Mouse (Mus musculus) urinary bladder, postnatal 4 days (tissue): ENCODE results near the gene Mafg.
"Not testable (repeated sequence)": the region's sequence is repeated elsewhere in the genome, so short reads cannot be mapped to it uniquely, and the experiment has no call there.

ENCODE experiments used
- DNase-seq, 2 experiments: peaks; one replicate each; pipeline ENCODE4 v3.0.0; 2021 to 2022; ENCODE audit warnings: low spot score in 2 of 2

The Mafg gene

DNA sequence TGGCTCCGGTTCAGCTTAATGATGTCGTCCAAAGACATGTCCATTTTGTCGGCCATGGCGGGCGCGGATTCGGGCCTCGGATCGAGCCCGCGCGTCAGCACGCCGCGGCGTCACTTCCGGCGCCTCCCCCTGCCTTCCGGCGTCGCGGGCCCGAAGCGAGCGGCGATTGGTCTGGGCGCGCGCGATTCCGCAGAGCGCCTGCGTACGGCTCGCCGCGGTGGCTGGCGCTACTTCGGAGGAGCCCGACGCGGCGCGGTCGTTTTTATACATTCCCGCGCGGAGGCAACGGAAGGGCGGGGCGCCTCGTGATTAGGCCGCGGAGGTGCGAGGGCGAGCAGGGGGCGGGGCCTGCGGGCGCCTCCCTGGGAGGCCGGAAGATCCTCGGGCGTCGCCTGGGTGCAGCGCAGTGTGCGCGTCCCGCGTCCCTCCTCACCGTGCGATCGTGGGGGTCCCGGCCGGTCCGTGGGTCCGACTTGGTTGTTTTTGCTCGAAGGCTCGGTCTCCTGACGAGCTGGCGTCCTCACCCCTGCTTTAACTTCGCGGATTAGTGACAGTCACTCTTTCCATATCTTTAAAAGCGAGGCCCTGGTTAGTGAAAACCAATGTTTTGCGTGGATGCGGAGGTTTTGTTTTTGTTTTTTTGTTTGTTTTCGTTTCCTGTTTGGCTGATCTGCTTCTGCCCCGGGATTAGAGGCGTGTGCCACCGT is 35.0 kb downstream of the Mafg start, which contains the start of the genes Alyref and Anapc11:
Alyref (minus strand) TSS at position 83 of the 707 bp plus-strand sequence.
Anapc11 (plus strand) TSS at position 139 of the 707 bp plus-strand sequence.
- DNase-seq, result peak; percentile 92 to 95

DNA sequence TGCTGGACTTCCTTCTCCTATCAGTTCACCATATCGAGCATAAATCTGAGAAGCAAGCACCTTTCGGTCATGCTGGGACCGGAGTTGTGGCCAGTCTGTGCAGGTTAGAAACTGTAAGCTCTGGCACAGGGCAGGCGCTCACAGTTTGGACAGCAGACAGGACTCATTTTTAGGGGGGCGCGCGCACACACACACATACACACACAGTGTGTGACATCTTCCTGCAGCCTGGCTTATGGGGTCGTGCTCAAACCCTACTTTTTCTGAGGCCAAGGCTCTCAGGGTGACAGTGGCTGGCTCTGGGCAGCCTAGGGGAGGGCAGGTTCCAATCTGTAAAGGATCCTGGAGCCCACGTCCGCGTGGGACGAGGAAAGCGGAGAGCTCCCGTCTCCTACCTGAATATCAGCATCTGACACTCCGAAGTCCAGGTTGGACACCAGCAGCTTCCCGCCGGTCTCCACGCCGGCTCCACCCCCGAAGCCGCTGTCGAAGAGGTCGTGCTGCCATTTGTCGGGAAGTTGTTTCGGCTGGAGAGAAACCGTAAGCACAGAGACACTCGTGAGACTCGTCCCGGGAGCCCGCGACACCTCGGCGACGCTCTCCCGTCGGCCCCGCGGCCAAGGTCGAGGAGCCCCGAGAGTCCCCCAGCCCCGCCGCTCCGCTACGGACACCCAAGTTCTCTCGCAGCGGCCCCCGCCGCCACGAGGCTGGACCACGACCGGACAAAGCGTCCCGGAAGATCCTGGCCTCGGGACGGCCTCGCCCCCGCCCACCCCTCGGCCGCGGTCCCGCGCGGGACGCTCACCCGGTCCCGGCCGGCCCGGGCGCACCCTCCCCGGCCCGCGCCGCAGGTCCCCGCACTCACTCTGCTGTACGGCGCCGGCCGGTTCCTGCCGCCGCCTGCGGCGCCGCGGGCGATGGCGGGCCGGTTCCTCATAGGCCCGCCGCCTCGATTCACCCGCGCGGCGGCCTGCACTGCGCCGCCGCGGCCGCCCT is 35.9 kb downstream of the Mafg start:
- no peak for DNase-seq

DNA sequence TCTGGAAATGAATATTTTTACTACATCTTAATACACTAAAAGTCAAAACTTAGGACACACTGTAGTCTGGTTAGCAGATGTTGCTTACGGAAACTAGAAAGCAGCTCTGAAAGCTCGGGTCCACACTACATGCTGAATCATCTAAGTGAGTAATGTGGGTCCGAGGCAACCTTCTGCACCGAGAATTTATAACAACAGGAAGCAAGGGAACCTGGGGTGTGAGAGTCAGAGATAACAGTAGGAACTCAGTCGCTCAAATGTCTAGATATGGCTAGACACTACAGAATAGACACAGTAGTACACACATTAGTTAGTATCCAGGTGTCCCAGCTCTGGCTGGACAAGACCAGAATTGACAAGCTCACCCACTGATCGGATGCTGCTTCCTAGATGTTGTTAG is 44.9 kb downstream of the Mafg start:
- no peak for DNase-seq

DNA sequence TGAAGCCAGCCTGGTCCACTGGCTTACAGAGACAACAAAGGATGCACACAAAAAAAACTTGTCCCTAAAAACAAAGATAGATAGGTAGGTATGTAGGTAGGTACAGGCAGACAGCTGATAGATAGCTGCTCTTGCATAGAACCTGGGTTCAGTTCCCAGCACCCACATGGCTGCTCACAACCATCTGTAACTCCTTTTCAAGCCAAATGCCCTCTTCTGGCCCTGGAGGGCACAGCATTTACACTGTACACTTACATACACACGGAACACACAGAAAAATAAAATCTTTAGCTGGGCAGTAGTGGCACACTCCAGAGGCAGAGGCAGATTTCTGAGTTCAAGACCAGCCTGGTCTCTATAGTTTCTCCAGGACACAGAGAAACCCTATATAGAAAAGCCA is 49.5 kb downstream of the Mafg start:
- no peak for DNase-seq

DNA sequence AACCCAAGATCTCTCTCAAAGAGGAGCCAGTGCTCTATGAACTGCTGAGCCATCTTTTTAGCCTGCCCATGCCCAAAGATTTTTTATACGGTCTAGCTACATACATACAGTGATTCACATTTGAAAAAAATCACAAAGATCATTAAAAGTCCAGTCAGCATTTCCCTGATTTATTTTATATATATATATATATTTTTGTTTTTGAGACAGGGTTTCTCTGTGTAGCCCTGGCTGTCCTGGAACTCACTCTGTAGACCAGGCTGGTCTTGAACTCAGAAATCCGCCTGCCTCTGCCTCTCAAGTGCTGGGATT is 50.5 kb downstream of the Mafg start:
- DNase-seq, result not testable (repeated sequence)

DNA sequence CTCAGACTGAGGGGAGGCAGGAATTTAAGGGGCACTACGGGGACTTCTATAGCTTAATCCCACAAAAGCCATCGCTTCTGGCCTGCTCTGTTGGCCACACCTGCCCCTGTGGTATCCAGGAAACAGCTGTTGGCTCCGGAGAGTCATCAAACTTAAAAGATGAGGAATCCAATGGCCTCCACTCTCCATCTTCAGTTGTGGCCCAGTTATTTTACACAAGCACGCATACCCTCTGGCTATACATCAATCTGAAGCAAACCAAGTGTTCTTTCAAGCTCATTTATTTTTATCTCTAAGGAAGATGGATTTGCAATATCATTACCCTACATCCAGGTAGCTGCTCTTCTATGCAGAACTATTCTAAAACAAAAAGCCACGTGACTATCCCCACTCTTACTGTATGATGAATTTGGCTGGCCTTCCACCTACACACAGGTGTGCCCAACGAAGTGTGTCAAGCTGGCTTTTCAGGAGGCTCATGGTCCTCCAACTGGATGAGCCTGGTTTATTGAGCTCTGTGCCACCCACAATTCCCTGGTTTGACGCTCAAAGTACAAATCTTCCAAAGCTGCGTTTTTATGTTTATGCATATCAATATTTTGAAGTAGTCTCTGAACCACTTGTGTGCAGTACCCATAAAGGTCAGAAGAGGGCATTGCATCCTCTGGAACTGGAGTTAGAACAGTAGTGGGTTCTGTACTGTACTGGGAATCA is 51.0 kb downstream of the Mafg start:
- DNase-seq, result no peak

DNA sequence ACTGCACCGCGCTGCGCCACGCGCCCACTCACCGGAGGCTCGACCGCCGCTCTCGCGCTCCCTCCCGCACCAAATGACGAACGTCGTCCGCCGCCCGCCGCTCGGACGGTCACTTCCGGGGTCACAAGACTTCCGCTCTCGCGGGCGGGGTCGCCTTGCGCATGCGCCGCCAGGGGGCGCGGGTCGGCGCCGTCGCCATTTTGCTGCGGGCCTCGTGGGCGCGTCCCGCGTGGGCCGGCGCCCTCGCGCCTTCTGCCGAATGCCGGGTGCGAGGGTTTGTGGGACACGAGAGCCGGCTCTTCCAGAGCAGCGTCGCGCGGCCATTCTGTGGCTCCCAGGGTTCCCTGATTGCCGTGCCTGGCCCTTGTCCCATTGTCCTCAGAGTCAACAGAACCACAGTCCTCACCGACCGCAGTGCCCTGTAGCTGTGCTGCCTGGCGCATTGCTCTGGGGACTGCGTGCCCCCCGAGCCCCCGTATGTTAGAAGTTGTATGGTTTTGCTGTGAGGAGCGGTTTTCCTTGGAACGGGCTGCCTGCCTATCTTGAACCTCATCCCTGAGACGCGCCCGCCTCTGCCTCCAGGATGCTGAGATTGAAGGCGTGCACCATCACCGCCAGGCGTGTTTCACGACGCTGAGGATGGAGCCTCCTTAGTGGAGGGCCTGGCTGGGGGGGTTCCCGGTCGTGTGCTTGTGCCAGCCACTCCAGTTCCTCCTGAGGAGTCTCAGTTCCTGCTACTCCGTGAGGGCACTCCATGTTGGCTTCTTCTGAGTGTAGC is 51.7 kb downstream of the Mafg start, which contains the start of gene Arhgdia:
Arhgdia (minus strand) TSS at position 135 of the 778 bp plus-strand sequence.
- DNase-seq, result peak; percentile 86 to 91

DNA sequence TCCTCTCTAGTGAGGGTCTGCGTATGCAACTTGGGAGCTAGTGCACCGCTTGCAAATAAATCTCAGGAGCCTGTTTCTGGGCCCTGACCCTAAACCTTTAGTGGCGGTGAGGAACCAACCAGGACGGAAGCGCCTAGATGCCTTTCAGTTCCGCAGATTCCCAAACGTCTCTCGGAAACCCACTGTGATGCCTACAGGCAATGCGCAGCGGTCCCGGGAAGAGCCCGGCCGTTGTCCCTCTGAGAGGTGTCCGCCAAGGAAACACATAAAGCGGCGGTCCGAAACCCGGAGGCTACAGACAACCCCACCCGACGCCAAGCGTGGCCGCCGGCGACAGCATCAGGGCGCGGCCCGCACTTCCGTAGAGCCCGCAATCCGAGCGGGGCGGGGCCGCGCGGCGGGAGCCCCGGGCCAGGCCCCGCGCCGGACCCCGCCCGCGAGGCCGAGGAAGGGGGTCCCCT is 52.5 kb downstream of the Mafg start:
- peak in 1 of 2 experiments; percentile 43 for DNase-seq

DNA sequence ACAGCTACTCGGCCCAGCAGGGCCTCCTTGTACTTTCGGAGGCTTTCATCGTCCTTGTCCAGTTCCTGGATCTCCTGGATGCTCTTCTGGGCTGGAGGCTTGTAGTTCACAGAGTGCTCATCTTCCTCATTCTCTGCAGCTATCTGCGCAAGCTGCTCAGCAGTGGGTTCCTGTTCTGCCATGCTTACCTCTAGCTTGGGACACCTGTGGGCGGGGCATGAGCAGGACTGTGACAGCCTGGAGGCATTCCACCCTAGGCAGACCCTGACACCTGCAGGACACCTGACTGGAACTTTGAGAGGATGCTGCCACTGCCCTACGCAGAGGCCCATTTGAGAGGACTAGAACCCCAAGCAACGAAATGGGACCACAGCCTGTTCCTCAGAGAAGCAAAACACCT is 53.2 kb downstream of the Mafg start:
- no peak for DNase-seq

DNA sequence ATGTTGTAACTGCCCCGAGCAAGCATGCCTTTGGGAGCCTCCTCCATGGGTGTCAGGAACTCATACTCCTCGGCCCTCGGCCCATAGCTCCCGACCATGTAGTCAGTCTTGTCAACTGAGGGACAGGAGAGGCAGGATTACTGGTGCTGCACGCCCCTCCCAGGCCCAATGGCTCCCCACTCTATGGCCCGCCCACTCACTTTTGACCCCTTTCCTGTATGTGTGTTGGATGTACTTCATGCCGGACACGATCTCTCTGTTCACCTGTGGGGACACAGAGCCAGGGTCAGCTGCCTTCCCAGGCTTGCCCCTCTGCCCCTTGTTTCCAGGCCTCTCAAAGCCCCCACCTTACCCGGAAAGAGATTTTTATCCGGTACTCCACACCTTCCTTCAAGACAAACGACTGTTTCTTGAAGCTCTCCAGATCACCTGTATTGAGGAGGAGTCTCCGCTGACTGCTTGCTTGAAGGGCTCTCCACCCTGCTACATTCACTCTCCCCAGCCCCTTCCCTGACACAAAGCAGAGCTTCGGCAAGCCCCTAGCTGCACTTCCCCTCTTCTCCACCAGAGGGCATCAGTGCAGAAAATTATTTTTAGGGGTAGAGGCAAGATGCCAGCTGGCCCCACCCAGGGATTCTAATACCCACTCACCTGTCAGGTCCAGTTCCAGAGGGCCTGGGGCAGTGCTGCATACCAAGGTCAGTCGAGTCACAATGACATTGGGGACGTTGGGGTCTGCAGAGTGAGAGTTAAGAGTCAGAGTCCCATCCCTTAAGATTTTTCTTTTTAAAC is 53.9 kb downstream of the Mafg start:
- DNase-seq, result peak; percentile 52 to 79

DNA sequence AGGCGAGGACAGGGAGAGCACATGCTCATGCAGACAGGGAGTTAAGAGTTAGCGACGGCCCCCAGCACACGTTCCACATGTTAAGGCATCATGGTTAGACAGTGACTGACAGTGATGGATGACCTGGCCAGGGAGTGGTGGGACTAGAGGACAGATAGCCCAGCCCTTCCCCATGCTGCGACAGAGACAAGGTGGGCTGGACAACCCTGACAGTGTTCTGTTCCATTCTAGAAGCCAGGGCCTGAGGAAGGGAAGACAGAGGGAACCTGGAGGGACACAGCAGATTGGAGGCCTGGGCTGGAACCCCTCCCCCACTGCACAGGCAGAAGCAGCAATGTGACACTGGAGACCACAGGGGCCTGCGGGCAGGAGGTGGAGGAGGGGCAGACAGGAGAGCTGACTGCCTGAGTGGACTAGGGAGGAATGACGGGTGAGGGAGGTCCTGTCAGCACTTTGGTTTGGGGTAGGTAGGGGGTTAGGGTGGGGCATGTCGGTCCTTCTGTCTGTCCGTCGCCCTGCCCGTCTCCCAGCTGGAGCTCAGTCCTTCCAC is 54.6 kb downstream of the Mafg start:
- no peak for DNase-seq

DNA sequence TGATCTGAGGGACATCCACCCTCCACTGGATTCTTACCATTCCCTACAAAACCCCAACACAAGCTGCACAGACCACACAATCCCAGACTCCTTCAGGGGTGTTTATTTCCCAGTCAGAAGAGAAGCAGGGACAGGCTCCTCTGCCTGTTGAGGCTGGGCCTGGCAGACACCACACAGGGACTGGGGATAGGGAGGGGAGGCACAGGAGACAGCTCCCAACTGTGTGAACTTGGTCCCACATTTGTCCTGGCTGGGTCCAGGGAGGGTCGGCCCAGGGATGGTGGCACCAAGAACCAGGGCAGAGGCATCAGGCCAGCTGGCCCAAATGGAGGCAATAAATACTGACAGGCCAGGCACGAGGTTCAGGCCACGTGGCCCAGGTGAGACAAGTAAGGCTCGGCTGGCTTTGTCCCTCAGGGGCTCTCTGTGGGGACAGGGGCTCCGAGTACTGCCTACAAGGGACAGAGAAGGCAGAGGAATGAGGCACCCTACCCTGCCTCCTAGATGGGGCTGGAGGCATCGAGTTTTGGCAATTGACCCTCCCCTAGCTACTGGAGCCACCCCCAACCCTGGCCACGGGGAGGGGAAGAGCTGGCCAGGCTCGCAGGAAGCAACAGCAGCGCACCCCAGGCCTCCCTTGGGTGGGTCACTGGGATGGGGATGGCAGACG is 55.2 kb downstream of the Mafg start:
- DNase-seq, result no peak

DNA sequence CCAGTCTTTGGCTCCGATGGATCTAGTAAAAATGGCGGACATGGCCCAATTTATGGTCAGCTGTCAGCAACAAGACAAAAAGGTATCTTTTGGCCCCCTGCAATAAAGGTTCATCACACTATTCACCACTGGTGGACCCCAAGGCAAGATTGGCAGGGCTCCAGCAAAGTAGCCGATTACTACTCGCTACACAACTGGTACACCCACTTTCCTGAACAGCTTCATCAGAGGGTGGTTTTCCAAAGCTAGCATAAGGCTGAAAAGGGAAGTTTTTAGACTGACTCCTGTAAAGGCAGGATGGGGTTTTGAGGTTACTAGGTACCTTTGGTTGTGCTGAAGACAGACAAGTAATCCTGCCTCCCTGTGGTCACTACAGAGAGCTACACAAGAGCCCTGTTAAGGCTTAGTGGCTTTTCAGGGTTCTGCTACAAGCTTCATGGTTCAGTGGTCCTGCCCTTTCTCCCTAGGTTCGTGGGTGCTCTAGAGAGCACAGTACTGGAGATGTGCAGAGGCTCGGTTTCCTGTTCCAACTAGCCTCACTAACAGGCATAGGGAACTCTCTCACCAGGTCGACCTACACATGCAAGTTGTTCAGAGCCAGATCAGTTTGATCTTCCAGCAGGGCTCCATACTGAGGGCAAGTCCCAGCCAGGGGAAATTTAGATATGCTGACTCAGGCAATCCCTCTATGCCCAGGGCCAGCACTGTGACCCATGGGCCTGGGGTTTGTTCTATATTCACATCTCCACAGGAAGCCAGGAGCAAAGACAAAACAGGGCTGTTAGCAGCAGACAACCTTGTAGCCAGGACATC is 56.0 kb downstream of the Mafg start:
- no peak for DNase-seq

DNA sequence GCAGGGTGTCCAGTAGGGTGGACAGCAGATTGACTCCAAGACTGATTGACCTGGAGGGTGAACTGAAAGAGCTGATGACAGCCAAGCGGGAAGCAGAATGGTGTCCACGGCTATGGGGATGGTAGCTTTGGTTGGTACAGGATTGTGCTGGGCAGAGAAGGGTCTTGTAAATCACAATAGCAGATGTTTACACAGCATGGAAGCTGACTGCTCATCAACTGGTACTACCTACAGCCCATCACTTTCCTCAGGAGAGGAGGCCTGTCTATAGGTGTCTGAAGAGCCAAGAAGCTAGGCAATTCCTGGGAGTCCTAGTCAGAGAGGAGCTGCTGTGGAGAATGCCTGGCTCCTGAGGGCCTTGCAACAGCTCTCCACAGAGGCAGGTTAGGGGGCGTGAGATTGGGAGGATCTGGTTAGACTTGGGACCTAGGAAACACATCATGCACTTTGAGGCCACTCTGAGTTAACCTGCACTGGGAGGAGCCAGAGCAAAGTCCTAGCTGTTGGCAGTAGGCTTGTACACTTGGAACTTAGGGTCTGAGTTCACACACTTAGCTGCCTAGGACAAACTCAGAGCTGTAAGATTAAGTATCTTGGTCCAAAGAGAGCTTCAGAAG is 56.9 kb downstream of the Mafg start:
- DNase-seq, result no peak

DNA sequence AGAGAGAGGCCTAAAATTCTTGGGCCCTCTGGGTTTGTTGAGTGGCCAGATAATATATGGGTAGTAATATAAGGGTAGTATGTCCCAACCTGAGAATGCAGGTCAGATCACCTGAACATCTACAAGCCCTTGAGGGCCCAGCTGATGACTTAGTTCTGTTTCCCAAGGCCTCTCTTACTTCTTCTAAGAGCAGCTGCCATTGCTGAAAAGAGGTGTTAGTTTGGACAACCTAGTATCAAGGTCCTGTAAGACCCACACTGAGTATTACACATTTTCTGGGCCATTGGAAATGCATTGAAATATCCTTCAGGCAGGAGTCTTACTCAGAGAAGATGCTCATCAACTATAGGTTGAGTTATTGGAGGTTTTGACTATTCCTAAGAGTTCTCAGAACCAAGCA is 57.5 kb downstream of the Mafg start:
- DNase-seq, result no peak
